Mouse (Mus musculus) heart, embryonic 14.5 days (tissue): ENCODE data around the gene Mgp. TPM values are rescaled to one million over a fixed set of nuclear protein-coding genes. Genes with fewer than 3 reads are reported as not detected.
A peak's percentile ranks its signal among the peaks of the same experiment; 100 is the strongest.

Experiments used
- ATAC-seq: fragments of 200-750 bp; cut with Nextera tagmentation; 2 replicates; pipeline ENCODE4 v1.8.0; 2017; ENCODE audit warnings: low read depth, moderate TSS enrichment; ENCODE audit not compliant: insufficient number of reproducible peaks, insufficient read depth, low FRiP score
- H3K27ac ChIP-seq, 2 experiments: fragments of 200-500 bp in 1 of 2; fragments of 300-500 bp in 1 of 2; sonication (generic) in 1 of 2; replicated peaks in 1 of 2; 2 replicates each; pipeline ENCODE4 v1.5.1; 2012 to 2014; ENCODE audit warnings: low read depth in 2 of 2, low read length in 2 of 2, control low read depth in 1 of 2, mild to moderate bottlenecking in 1 of 2, mixed read lengths in 1 of 2; ENCODE audit not compliant: control insufficient read depth in 1 of 2, insufficient read depth in 1 of 2
- H3K27me3 ChIP-seq: fragments of 300-500 bp; sonication (generic); 2 replicates; pipeline ENCODE4 v1.6.1; 2014; ENCODE audit warnings: mild to moderate bottlenecking, low read length, control low read depth; ENCODE audit not compliant: control insufficient read depth, insufficient read depth
- H3K36me3 ChIP-seq: fragments of 300-500 bp; sonication (generic); 2 replicates; pipeline ENCODE4 v1.6.1; 2014; ENCODE audit warnings: mild to moderate bottlenecking, control low read depth, low read length, mixed read lengths; ENCODE audit not compliant: control insufficient read depth, insufficient read depth
- H3K4me1 ChIP-seq, 2 experiments: fragments of 200-500 bp in 1 of 2; fragments of 300-500 bp in 1 of 2; sonication (generic) in 1 of 2; 2 replicates each; pipeline ENCODE4 v1.6.1; 2012 to 2014; ENCODE audit warnings: low read length in 2 of 2, control low read depth in 1 of 2, mixed read lengths in 1 of 2; ENCODE audit not compliant: control insufficient read depth in 2 of 2, insufficient read depth in 2 of 2
- H3K4me2 ChIP-seq: fragments of 300-500 bp; sonication (generic); 2 replicates; pipeline ENCODE4 v1.6.1; 2014; ENCODE audit warnings: mild to moderate bottlenecking, low read length
- H3K4me3 ChIP-seq, 2 experiments: fragments of 200-500 bp in 1 of 2; fragments of 300-500 bp in 1 of 2; sonication (generic) in 1 of 2; 2 replicates each; pipeline ENCODE4 v1.5.1; 2012 to 2014; ENCODE audit warnings: low read length in 2 of 2, mild to moderate bottlenecking in 2 of 2, control low read depth in 1 of 2, low read depth in 1 of 2, moderate library complexity in 1 of 2; ENCODE audit not compliant: control insufficient read depth in 1 of 2, insufficient read depth in 1 of 2
- H3K9ac ChIP-seq: fragments of 300-500 bp; sonication (generic); 2 replicates; pipeline ENCODE4 v1.6.1; 2014; ENCODE audit warnings: mild to moderate bottlenecking, low read length
- H3K9me3 ChIP-seq: fragments of 300-500 bp; sonication (generic); 2 replicates; pipeline ENCODE4 v1.6.1; 2016; ENCODE audit warnings: low read length, control low read depth; ENCODE audit not compliant: control insufficient read depth
- WGBS: fragments of 180-500 bp; shearing (Covaris S2); extraction: QIAGEN DNeasy Blood & Tissue Kit; methylation state at CpG from one replicate; pipeline ENCODE4 v1.1.7; 2014; 5-methylcytosine and 5-hydroxymethylcytosine counted together
- polyA plus RNA-seq: library from polyadenylated mRNA; unstranded; fragments of >200 nt; fragmentation: Nextera tagmentation; extraction: Ambion mirVana; gene quantifications from 2 replicates; pipeline ENCODE4 v1.2.1, GENCODE M21; 2014

Gene Mgp
- polyA plus RNA-seq: 457 and 563 TPM in 2 replicates

GRCm38 (mm10) chr6:136875670-136876069 lies at the start of gene Mgp:
TSS of gene Mgp (minus strand) at chr6:136875823.
- peak within 1 kb of the TSS; percentile 58 for H3K4me2 ChIP-seq
- ATAC-seq: peak; percentile 72
- peak within 1 kb of the TSS; percentile 66 to 68 for H3K27ac ChIP-seq
- WGBS: 19% methylated on average over 9 of the region's 9 CpGs
- peak within 1 kb of the TSS; percentile 37 to 51 for H3K4me3 ChIP-seq
- no peaks in the 10 kb centered on the region for H3K9me3 ChIP-seq
- peaks cover 7% of the 10 kb centered on the region; the same call in 1 of the 2 replicates for H3K36me3 ChIP-seq
- peaks cover 9 to 17% of the 10 kb centered on the region in 2 experiments for H3K4me1 ChIP-seq
- H3K27me3 ChIP-seq: no peaks in the 10 kb centered on the region
- peak within 1 kb of the TSS; percentile 67 for H3K9ac ChIP-seq

GRCm38 (mm10) chr6:136925049-136925448 lies 49.4 kb upstream of the Mgp start:
- Histone ChIP-seq H3K27me3 (no peaks in the 10 kb centered on the region), H3K4me1 (peaks cover 3 to 4% of the 10 kb centered on the region in 2 experiments; a peak in 2 of 4 replicates), H3K4me2 (no peak overlapping the region), H3K9me3 (no peaks in the 10 kb centered on the region), H3K9ac (no peak overlapping the region), H3K36me3 (peaks cover 19% of the 10 kb centered on the region), H3K27ac (no peak overlapping the region), H3K4me3 (no peak overlapping the region)
- 61% methylated on average over 8 of the region's 8 CpGs for WGBS
- no peak for ATAC-seq

- H3K36me3 ChIP-seq: peaks cover 16% of the 10 kb centered on the region
- H3K27ac ChIP-seq: no peak within 1 kb of the TSS
- 92% methylated on average over 8 of the region's 8 CpGs for WGBS
- H3K9me3 ChIP-seq: no peaks in the 10 kb centered on the region
- H3K4me1 ChIP-seq: peaks cover 3 to 4% of the 10 kb centered on the region in 2 experiments; a peak in 2 of 4 replicates
- no peak for ATAC-seq
- no peaks in the 10 kb centered on the region for H3K27me3 ChIP-seq
- no peak within 1 kb of the TSS for H3K9ac ChIP-seq
- H3K4me2 ChIP-seq: no peak within 1 kb of the TSS
- H3K4me3 ChIP-seq: no peak within 1 kb of the TSS
Observed at GRCm38 (mm10) chr6:136923532-136923931, 47.9 kb upstream of the Mgp start, which contains the start of gene Pde6h. TSS of gene Pde6h (plus strand) at chr6:136923832.

DNA sequence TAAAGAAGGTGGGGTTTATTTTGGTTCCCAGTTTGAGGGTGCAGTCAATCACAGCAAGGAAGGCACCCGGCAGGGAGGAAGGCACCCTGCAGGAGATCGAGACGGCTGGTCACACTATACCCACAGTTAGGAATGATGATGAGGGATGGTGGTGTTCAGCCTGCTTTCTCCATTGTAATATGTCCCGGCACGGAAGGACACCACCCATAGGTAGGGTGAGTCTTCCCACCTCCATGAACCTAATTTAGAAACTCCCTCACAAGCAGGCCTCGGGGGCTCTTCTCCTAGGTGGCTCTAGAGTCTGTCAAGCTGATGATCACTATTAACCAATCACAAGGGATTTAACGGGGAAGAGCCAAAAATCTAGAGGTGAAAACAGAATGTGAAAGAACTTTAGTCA lies 47.2 kb upstream of the Mgp start:
- Histone ChIP-seq H3K4me3 (no peak overlapping the region), H3K9ac (no peak overlapping the region), H3K27ac (no peak overlapping the region), H3K4me1 (peaks cover 3 to 4% of the 10 kb centered on the region in 2 experiments; a peak in 2 of 4 replicates), H3K4me2 (no peak overlapping the region), H3K27me3 (no peaks in the 10 kb centered on the region), H3K9me3 (no peaks in the 10 kb centered on the region), H3K36me3 (peaks cover 12% of the 10 kb centered on the region)
- ATAC-seq: no peak
- WGBS: 87% methylated on average over 7 of the region's 7 CpGs

DNA sequence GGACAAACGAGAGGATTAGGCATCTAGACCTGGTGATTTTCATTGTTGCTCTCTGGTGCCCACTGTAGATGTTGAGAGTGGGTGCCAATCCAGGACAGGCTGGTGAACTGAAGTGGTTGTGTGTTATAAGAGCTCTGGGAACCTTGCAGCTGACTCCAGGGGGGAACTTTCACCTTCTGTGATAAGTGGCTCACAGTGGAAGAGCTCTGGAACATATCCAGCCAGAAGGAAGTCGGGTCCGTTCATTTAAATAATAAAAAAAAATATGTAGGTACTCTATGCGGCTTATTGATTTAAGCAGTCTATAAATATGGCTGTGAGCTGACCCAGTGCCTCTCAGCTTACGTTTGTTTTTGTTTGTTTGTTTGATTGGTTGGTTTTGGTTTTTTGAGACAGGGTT lies 46.5 kb upstream of the Mgp start, which contains the start of gene Erp27:
Erp27 (minus strand) TSS at position 101 of the 400 bp plus-strand sequence.
- no peaks in the 10 kb centered on the region for H3K9me3 ChIP-seq
- no peak within 1 kb of the TSS for H3K4me3 ChIP-seq
- no peak within 1 kb of the TSS for H3K9ac ChIP-seq
- no peaks in the 10 kb centered on the region for H3K27me3 ChIP-seq
- ATAC-seq: no peak
- peaks cover 3 to 4% of the 10 kb centered on the region in 2 experiments; a peak in 2 of 4 replicates for H3K4me1 ChIP-seq
- H3K36me3 ChIP-seq: peaks cover 12% of the 10 kb centered on the region
- WGBS: 63% methylated on average over 5 of the region's 5 CpGs
- no peak within 1 kb of the TSS for H3K4me2 ChIP-seq
- no peak within 1 kb of the TSS for H3K27ac ChIP-seq

DNA sequence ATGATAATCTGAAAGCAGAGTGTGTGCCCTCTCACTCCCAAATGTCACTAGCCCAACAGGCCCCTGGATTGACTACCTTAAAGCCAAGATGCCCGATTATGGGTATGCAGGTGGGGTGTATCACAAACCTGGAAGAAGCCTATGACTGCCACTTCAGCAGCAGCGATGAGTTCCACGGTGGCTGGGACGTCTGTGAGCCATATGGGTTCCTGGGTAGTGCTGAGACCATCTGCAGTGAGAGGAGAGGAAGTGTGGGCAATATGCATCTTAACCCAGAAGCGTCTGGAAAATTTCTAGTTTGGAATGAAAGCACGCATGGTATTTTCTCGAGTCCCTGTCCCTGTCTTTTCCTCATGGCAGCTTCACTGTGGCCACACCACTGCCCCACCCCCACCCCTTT lies 46.0 kb upstream of the Mgp start:
- Histone ChIP-seq H3K4me1 (peaks cover 3 to 4% of the 10 kb centered on the region in 2 experiments; a peak in 2 of 4 replicates), H3K27me3 (no peaks in the 10 kb centered on the region), H3K4me2 (no peak overlapping the region), H3K4me3 (no peak overlapping the region), H3K9me3 (no peaks in the 10 kb centered on the region), H3K36me3 (peaks cover 12% of the 10 kb centered on the region), H3K27ac (no peak overlapping the region), H3K9ac (no peak overlapping the region)
- ATAC-seq: no peak
- 61% methylated on average over 7 of the region's 7 CpGs for WGBS

DNA sequence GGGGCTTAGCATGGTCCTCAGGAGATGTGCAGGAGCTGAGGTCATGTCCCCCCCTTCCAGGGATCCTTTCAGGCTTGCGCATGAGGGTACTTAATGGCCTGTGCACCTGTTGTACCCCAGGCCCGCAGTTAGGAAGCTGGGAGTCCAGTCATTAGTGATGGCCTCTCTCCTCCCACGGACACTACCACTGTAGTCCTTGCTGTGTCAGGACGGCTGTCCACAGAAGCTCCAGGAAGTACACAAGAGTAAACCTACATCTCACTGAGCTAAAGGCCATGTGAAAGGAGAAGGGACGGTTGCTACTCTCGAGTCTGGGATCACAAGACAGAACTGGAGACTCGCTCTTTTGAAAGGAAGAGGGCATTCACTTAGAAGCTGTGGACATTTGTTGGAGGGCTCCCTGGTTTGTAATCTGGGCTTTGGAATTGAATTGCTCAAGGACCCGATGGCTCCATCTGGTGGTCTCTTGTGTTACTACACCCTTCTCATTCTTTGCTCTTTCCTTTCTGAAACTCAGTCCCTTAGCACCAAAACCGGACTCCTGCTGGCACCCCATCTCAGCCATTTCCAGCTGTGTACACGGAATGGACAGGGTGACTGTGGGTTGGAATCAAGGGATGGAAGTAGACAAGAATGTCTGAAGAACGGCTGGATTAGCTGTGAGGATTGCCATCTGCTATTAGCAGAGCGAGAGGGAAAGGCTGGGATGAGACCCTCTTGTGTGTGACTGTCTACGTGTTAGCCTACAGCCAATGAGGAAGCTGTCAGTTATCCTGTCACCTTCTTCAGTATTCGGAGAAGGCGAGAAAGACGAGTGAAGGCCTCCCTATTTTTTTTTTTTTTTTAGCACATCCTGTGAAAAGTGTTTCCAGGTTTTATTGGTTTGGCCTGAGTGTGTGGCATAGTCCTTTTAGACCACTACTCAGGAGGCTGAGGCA lies 45.0 kb upstream of the Mgp start:
- Histone ChIP-seq H3K9ac (no peak overlapping the region), H3K36me3 (peaks cover 12% of the 10 kb centered on the region), H3K4me2 (no peak overlapping the region), H3K27me3 (no peaks in the 10 kb centered on the region), H3K27ac (no peak overlapping the region), H3K4me3 (no peak overlapping the region), H3K4me1 (peaks cover 3 to 4% of the 10 kb centered on the region in 2 experiments; a peak in 2 of 4 replicates), H3K9me3 (no peaks in the 10 kb centered on the region)
- ATAC-seq: no peak
- WGBS: 34% methylated on average over 16 of the region's 16 CpGs
